Mouse (Mus musculus): Measurements from ENCODE around the gene Foxo1.

GRCm38 (mm10) chr3:52326687-52327086 is 58.6 kb downstream of the Foxo1 start:
- TF ChIP-seq CTCF (IDR thresholded peaks at IDR 0.05; ENCODE audit: borderline replicate concordance, insufficient read depth, low read length), result no peak
- no peak for TF ChIP-seq POLR2A (IDR thresholded peaks at IDR 0.05; ENCODE audit: low read depth, low read length)

Data from embryonic fibroblast, embryonic 13.5 days (primary cell).